Mouse (Mus musculus) heart, adult 2 months (tissue): ENCODE data around the gene Gm20388.

Experiments used
- CTCF ChIP-seq: fragments of 200-600 bp; IDR thresholded peaks from 2 replicates; pipeline ENCODE4 v1.8.1; 2022; ENCODE audit warnings: antibody characterized with exemption, mild to moderate bottlenecking, moderate library complexity
- EP300 ChIP-seq: fragments of 200-500 bp; IDR thresholded peaks from 2 replicates; pipeline ENCODE4 v1.6.1; 2011; ENCODE audit warnings: low read depth, low read length, control low read depth; ENCODE audit not compliant: insufficient read depth

GRCm38 (mm10) chr8:123683321-123683720, 3772.7 kb downstream of the Gm20388 start:
- TF ChIP-seq EP300 = no peak
- no peak for TF ChIP-seq CTCF
